Mouse (Mus musculus) A20 (cell line): Measurements from ENCODE around the gene Ctbp1.
A peak's percentile ranks its signal among the peaks of the same experiment; 100 is the strongest.

Source experiments
- DNase-seq: peaks from one replicate; pipeline ENCODE4 v3.0.0-alpha.2; 2011; ENCODE audit warnings: low read depth, low spot score

The Ctbp1 gene

DNA sequence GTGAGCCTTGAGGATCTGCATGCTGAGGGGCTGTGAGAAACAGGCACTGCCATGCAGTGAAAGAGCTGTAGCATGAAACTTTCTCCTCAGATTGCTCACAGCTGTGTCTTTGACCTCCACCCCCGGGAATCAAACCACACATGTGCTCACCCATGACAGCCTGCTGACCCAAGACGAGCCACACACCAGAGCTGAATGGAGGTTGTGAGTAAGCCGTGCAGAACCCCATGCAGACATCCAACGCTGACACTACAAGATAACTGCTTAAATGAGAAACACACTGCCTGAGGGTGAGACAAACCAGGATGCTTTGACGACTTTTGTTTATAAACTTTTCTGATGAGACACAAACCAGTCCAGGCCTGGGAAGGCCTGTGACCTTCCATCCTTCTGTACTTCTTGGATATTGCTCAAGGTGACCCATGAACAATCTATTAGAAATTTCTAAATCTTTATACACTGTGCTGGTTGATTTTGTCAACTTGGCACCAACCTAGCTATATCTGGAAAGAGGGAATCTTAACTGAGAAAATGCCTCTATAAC is 30.3 kb downstream of the Ctbp1 start:
- DNase-seq: peak; percentile 13

DNA sequence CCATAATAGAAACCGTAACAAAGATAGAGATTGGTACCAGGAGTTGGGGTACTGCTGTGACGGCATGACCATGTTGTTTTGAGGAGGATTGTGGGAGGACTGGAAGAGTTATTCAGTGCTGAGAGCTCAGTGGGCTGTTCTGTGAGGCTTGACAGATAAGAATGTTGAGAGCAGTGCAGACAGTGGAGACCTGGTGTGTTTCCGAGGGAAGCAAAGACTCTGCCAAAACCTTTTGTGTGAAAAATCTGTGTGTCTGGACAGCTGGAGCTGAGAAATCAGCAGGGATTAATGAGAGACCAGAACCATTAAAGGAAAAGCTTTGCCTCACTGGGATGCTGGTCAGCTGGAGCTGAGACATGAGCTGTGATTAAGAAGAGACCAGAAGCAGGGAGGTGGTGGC is 34.9 kb downstream of the Ctbp1 start:
- no peak for DNase-seq

DNA sequence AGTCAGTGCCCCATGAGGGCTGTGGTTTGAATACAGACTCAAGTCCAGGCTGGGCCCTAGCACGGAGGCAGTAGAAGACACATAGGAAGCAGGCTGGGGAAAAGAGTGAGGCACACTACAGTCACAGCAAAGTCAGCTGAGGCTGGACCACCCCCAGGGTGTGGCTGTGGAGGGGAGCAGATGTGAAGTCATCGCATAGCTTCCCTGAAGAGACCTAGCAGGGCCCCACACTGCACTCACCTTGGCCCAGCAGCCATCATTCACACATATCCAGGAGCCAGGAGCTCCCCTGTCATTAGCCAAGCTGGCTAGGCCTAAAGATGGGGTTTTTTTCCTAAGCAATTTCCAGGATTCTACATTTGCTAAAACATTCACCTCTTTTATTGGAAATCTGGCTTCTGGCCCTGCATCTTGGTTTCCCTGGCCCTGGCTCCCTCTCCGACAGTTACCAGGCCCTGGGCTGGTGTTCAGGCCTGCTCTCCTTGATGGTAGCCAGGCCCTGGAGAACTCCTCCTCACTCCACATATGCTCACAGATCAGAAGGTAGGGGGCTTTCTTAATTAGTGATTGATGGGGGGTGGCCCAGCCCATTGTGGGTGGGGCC is 35.6 kb downstream of the Ctbp1 start:
- no peak for DNase-seq

DNA sequence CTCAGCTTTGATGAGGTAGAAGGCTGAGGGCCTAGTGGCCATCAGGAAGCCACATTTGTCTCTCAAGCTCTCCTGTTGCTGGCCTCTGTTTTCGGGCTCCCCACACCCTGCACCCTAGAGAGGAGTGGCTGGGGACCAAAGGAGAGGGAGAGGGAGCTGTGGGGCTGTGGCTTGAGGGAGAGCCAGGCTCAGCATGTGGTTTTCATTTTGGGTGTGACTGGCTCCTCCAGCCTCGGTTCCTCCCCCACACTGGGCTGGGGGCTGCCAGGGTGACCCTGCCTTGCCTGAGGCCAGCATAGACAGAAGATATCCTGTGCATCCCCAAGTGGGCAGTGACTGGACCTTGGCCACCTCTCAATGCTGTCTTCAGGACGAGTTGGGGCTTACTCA is 36.5 kb downstream of the Ctbp1 start:
- DNase-seq: no peak

DNA sequence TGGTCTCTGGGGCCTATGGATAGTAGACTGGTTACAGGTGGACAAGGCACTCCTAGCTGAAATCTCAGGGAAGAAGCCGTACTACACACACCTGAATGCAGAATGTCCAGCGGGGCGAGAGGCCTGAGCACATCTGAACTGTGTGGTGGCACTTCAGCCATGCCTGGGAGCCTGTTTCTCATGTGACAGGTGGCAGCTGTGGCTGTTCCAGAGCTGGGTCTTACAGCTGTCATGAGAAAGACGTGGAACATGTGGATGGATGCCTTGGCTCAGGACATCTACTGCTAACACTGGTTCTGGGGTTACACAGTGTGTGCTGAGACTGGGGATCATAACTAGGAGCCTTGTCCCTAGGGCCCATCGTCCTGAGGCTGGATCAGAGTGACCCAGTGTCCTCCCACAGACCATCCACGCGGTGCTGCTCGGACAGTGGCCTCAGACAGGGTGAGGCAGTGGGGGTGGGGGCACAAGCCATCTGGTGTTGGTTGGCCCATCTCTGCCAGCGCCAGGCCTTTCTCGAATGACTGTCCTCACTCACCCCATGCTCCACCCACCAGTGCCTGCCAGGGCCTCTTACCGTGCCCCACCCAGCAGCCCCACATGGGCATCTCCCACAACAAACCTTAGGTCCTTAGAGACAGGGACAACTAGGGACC is 37.1 kb downstream of the Ctbp1 start:
- no peak for DNase-seq

DNA sequence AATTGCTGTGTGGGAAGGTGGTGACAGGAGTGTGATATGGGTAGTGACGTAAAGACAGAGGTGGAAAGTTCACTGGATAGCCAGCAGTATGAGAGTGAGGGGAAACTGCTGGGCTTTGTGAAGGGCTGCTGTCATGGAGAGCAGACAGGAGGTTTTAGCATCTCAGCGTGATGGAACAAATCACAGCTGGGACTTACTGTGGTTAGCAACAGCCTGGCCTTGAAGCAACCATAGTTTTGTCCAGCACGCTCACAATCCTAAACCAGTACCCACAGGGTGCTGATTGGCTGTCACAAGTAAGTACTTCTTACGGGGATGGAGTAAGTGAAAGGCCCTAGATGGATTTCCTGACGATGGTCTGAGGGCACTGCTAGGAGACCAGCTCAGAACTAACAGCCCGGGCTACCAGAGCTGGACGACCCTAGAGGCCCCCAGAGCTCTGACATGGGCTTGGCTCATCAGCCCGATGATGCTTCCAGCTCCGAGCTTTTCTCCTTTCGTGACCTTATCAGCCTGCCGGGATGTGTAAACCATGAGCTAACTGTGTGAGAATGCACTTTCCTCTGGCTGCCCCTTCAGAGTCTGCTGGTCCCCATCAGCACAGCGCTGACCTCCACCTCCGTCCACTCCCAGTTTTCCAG is 40.3 kb downstream of the Ctbp1 start:
- DNase-seq: no peak

DNA sequence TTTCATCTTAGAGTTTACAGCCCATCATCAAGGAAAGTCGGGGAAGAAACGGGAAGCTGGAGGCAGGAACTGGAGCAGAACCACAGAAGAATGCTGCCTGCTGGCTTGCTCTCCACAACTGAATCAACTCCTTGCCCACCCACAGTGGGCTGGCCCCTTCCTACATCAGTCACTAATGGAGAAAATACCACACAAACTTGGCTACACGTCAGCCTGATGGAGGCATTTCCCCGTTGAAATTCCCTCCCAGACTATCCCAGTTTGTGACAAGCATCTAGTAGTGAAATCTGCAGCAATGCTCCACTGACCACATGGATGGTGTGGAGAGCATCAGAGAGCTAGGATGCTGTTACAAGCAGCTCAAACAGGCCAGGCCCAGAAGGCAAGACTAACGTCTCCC is 42.0 kb downstream of the Ctbp1 start:
- DNase-seq: no peak

DNA sequence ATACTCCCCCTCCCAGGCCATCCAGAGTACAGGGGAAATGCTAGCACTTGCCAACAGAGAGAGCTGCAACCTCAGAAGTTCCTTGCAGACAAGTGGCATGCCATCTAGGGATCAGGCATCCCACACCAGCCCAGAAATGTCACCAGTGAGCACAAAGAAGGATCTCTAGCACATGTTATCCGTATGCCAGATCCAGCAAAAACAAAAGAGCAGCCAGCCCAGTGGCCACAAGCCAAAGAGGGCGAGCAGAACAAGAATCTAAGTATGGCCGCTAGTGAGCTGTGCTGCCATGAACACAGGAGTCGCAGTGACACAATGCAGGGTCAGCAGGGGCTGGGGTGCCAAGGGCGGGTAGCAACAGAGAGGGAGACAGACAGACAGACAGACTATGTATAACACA is 44.5 kb downstream of the Ctbp1 start:
- no peak for DNase-seq

DNA sequence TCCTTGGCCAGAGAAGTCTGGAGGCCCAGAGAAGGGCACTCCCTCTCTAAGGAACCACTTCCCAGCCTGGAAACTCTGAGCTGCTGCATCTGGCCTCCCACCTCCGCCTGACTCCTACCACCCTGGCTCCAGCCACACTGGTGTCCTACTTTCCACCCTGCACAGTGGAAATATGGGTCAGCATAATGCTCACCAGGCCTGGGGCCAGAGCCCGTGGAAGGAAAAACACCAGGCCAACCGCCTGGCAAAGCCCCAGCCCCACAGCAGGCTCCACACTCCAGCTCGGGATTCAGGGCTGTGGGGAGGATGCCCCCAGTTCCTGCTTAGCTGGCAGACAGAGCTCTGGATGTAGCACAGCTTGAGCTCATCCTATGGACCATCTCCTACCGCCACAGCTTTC is 46.4 kb downstream of the Ctbp1 start:
- DNase-seq: no peak

DNA sequence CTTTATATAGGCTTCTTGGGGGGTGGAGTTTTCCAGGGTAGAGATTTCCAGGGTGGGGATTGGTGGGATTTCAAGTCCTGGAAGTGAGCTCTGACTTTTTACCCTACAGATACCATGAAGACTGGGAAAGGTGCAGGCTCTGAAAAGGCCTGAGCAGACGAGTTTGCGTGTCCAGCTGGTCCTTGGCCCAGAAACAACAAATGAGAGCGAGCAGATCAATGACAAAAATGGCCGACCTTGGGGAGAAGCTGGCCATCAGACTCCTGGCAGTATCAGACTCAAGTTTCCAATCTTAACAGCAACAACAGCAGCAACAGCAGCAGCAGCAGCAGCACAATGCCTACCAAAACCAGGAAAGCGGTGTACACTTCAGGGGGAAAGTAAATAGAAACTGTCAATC is 49.1 kb downstream of the Ctbp1 start:
- no peak for DNase-seq

DNA sequence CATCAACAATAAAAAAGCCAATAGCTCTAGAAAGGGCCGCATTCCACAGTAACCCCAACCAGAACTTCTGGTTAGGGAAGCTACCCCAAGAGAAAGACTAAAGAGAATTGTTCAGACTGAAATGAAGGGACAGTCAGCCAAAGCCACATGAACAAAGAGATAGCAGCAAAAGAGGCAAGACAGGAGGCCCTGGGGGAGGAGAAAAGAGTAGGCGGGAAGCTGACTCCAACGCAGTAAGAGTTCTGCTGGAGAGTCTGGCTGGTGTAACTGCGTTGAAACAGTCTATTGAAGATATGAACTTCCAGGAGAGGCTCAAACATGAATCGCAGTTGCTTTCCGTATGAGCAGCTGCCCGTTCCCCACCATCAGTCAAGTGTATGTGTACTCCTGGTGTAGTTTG is 50.3 kb downstream of the Ctbp1 start:
- DNase-seq: no peak

DNA sequence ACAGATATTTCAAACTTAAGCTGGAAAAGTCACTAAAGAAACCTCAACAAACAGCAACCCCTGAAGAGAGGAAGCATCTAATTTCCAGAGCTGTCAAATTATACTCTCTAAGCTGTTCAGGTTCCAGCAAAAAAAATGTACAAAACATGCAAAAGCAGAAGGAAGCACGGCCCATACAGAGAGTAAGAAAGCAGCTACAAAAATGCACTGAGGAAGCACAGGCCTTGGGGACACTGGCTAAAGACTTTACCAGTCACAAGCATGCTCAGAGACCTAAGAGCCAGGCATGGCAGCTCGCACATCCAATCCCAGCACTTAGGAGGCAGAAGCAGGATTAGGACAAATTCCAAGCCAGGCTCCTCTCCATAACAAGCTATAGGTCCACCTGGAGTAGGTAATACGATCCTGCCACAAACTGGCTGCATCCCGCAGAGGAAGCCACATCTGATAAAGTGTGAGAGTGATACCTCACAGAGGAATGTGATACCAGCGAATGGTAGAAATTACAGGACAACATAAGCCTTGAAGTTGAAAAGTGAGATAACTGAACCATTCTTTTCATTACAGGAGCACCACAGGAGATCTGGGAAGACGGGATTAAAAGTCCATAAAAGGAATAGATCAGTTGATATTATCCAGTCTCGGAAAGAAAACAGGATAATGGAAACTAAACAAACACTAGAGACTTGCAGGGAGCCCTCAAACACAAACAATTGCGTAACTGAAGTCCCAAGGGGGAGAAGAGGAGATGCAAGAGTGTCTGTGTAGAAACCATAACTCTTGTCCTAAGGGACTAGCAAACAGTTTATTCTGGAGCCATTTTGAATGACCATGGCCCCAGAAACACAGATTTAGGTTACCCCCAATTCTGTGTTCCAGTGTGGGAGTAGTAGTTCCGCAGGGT is 51.7 kb downstream of the Ctbp1 start:
- DNase-seq: no peak

DNA sequence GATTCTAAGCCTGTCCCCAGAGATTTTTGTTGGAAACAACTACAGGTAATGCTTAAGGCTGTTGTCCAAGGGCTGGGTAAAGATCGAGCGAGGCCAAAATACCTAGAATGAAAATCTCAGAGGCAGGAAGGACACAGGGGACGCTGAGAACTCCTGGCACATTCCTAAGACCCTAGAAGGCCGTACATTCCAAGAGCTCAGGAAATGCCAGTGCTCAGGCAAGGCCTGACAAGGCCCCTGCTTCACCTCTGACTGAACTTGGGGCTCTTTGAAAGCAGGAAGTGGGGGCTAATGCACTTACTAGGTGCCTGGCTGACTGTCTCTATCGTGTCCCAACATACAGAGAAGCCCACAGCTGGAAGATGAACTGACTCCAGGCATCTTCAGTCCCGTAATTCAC is 52.4 kb downstream of the Ctbp1 start:
- DNase-seq: no peak

DNA sequence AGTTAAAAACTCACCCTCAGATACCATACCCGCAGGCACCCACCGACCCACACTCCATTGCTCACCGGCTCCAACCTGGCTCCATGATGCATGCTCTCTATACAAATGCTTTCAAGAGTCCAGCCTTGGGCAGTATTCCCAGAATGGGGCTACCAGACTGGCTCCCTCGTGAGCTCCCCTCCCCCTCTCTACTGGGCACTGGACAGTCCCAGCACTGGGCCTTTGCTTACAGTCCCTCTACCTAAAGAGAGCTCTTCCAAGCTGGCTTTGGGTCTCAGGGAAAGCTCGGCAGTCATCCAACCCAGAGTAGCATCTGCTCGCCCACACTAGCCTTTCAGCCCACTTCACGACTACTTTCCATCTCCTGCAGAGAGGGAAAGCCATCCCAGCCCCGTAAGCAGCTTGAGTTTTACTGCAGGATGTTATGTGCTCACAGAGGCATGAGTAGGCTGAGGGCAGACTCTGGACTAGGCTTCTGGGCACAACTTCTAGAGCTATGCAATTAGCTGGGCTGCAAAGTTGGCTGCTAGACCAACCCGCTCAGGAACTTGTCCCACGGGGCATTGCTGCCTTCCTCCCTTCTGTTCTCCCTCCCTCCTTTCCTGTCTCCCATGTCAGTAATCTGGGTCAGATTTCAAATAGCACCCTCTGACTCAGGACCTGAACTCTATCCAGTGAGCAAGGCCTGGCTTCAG is 54.3 kb downstream of the Ctbp1 start:
- no peak for DNase-seq

DNA sequence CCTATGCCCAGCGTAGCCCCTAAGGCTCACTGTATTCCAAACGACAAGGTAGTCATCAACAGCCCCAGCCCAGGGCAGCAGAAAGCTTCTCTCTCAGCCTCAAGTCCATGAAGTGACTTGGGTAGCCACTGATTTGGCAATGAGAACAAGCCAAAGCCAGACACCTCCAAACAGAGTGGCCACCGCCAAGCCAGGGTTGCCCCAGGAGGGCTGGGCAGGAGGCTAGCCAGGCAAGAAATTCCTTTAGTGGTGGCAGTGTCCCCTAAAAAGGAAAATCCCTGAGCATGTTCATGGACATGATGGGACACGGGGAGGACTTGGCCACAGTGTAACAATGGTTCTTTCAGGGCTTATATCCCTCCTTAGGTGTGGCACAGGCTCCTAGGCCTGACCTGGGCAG is 55.0 kb downstream of the Ctbp1 start:
- no peak for DNase-seq

DNA sequence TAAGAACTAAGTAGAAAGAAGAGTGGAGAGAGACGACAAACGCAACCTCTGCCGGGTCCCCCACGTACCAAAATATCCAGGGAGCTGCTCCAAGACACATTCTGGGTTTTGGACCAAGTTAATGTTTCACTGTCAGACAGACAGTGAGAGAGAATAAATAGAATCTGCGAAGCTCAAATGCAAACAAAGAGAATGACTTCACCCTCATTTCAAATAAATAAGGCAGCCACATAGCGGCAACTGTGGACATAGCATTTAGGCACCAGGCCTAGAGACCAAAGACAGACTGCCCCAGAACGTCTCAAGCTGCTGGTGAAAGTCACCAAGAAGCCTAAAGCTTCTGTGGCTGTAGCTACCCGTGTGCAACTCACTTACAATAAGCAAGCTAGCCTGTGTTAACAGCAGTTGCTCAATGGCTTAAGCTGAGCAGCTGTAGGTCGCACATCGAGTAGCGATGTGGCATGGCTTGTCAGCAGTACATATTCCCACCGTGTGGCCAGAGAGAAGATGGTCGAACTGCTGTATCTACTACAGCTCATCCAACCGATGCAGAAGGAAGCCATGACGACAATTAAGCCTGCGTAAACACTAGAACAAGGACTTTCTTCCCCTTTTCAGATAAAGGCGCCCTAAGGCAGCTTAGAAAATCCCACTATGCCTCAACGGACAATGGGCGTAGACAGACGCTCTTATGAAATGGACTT is 55.9 kb downstream of the Ctbp1 start:
- DNase-seq: no peak

DNA sequence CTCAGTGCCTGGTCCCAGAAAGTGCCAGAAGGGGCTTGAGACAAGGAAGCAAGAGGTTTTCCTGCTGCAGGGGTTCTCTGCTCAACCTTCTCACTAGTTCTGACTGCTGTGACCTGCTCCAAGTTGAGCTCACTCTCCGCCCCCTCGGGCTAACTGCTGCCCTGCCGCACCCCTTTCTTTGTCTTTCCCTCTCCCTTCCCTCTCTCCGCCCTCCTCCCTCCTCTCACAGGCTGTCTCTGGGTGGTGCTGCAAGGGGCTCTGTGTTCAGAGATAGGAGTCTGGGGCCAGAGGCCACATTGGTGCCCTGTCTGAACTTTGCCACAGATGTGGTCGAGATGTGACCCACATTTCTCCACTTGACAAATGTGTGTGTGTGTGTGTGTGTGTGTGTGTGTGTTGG is 56.7 kb downstream of the Ctbp1 start, which contains the start of gene Spon2:
Gene Spon2 (minus strand): TSS at position 375 of the 400 bp plus-strand sequence.
- DNase-seq: no peak

DNA sequence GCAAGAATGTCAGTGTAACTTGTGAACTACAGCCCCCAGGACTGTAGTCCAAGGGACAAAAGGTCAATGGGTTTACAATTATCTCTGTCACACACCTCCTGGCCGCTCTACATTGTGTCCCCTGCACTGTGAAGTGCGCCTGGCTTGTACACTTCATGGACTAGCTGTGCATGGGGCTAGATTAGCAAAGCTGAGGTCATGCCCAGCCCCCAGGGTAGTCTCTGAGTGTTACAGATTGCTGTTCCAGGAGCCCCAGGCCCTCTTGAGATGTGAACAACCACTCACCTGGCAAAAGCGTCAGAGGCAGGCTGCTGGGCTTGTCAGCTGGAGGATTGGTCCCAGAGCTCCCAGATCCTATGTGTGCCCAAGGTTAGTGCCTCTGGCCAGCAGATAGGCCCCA is 57.1 kb downstream of the Ctbp1 start:
- DNase-seq: no peak

DNA sequence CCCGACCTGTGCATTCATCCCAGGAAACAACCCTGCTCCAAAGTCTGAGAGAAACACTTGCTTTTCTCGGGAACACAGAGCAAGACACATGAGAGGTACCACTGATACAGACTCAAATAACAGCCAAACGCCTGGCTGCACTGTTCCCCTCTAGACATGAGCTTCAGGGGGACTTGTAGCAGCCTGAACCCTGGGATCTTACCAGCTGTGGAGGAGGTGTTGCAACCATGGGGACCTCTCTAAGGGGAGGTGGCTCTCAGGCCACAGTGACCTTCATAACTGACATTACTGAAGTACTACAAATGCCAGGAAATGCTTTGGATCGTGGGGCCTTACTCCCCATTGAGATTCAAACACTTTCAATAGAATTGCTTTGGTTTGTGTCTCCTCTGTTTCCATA is 60.1 kb downstream of the Ctbp1 start:
- no peak for DNase-seq

DNA sequence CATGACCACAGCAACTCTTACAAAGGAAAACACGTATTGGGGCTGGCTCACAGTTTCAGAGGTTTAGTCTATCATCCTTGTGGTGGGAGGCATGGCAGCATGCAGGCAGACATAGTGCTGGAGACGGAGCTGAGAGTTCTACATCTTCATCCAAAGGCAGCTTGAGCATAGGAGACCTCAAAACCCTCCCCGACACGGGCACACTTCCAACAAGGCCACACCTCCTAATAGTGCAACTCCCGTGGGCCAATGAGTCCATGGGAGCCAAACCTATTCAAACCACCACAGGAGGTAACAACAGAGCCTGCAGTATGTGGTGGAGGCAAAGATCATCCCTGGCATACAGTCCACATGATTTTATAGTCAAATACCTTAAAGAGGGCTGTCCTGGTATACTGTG is 63.5 kb downstream of the Ctbp1 start:
- no peak for DNase-seq

DNA sequence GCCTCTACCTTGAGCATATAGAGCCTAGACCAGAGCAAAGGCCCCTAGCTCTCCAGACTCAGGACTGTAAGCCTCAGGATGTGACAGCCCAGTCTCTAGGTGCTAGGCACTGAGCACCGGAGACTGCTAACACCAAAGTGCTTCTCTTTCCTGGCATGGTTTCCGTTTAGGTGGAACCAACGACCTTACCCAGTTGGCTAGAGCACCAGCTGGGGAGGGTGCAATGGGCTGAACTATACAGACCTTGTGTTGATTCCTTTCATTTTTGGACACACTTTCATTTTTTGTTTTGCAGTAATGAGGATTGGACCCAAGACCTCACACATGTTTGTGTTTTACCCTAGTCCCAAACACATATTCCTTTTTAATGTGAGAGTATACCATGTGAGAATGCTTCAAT is 64.3 kb downstream of the Ctbp1 start:
- no peak for DNase-seq
